Mouse (Mus musculus) cortical plate, adult 2 months (tissue): ENCODE measurements around the gene Tmem35b.

Experiments used
- CTCF ChIP-seq: fragments of 200-500 bp; IDR thresholded peaks from 2 replicates; pipeline ENCODE4 v1.5.1; 2011; ENCODE audit warnings: mild to moderate bottlenecking, control low read depth, low read length; ENCODE audit not compliant: insufficient read depth; ENCODE audit errors: extremely low read depth
- POLR2A ChIP-seq: fragments of 200-500 bp; IDR thresholded peaks from 2 replicates; pipeline ENCODE4 v1.6.1; 2011; ENCODE audit warnings: mild to moderate bottlenecking, low read length, control low read depth; ENCODE audit not compliant: insufficient read depth; ENCODE audit errors: extremely low read depth

- no peak for TF ChIP-seq CTCF
- TF ChIP-seq POLR2A, result no peak
Observed at GRCm38 (mm10) chr4:127110570-127110969, 12.9 kb upstream of the Tmem35b start.
